Mouse (Mus musculus) thymus, postnatal 4 days (tissue): ENCODE data around the gene Nexn.
"Not testable (repeated sequence)": the region's sequence is repeated elsewhere in the genome, so short reads cannot be mapped to it uniquely, and the experiment has no call there.

Experiments
- DNase-seq: peaks from one replicate; pipeline ENCODE4 v3.0.0; 2021

Nexn gene

DNA sequence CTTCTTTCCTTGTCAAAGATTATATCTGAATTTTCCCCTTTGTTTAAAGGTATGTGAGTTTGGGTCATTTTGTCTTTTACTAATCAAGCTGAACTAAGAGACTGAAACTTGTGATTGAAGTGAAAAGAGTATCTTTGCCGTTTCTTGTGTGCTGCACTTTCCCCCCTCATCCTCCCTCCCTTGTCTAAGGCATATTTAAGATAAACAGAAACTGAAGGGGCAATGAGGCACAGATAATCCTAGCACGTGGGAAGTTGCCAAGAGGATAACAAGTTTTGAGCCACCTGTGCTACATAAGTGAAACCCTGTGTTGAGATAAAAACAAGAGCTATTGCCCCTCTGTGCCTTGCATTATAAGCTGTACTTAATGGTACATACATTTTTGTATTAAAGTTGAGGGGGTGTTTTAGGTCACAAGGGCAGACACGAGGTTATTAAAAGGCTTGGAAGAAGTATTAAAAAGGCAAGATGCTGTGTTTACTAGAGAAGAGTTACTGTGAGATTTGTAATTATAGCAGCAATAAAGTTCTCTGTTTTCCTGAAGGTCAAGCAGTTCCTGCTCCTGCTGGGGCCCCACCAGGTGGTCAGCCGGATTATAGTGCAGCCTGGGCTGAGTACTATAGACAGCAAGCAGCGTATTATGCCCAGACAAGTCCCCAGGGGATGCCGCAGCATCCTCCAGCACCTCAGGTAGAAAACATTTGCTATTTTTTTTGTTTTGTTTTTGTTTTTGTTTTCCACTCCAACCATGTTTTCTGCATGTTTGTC, 34.6 kb downstream of the Nexn start:
- DNase-seq = no peak

- no peak for DNase-seq
Measured at GRCm38 (mm10) chr3:152229271-152229670, 36.9 kb downstream of the Nexn start.

DNA sequence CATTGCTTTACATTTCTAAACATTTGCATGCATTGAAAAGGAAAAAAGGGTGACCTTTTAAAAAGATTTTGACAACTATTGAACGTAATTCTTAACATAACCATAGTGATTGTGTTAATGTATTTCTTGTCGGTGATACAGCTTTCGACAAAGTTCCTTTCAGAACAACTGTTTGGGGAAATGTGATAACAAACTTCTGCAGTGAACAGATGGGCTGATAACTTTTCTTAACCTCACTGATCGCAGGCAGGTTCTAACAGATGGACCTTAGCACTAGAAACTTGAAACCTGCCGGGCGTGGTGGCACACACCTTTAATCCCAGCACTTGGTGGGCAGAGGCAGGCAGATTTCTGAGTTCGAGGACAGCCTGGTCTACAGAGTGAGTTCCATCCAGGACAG, 37.3 kb downstream of the Nexn start:
- DNase-seq = no peak

GRCm38 (mm10) chr3:152225906-152226305, 40.2 kb downstream of the Nexn start:
- no peak for DNase-seq

GRCm38 (mm10) chr3:152224918-152225317, 41.2 kb downstream of the Nexn start:
- no peak for DNase-seq

DNA sequence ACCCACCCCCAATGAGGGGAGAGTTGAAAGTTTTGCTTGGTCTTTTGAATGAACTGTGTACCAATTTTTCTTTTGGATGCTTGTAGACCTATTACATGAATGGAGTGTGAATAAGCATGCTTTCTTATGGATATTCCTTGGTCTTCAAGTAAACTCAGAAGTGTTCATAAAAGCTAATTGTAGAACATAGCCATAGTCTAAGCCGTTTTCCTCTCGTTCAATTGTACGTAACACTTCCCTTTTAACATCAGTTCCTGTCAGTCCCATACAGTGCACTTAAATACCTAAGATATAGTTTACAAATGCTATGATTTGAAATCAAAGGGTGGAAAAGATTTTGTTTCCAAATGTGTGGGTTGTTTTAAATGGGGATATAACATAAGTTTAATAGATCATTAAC, 52.7 kb downstream of the Nexn start:
- DNase-seq = no peak

- peak; percentile 44 for DNase-seq
Measured at GRCm38 (mm10) chr3:152211731-152212279, 54.3 kb downstream of the Nexn start.

DNA sequence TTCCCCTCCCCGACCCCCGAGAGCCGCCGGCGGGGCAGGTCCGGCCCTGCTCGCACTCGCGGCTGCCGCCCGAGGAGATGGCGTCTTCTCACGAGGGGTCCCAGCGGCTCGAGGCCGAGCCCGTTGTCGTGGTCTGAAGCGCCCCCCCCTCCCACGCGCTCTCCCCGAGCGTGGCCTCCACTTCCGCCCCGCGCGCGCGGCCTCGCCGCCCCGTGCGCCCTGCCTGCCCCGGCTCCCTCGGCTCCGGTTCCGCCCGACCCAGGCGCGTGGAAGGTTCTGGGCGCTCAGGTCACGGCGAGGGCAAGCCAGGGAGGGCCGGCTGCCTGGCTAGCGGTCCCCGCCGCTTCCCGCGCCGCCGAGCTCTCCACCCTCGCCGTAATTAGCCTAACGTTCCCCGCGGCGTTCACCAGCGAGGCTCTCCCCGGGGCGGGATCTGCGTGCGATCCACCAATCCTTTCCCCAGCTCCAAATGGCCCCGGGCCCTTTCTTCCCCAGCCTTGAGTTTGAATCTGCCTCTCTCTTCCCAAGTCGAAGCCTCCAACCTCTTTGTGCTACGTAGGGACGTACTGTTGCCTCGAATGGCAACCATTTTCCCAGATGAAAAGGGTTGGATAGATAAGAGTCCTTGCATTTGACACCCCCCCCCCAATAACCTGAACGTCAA, 55.3 kb downstream of the Nexn start:
- peak; percentile 85 for DNase-seq

- DNase-seq = peak; percentile 100
Measured at GRCm38 (mm10) chr3:152209967-152210634, 56.0 kb downstream of the Nexn start, which contains the start of the genes Dnajb4 and Fubp1. Dnajb4 (minus strand) TSS chr3:152210302. Fubp1 (plus strand) TSS chr3:152210422.

GRCm38 (mm10) chr3:152209177-152209966, 56.8 kb downstream of the Nexn start:
- DNase-seq = no peak

DNA sequence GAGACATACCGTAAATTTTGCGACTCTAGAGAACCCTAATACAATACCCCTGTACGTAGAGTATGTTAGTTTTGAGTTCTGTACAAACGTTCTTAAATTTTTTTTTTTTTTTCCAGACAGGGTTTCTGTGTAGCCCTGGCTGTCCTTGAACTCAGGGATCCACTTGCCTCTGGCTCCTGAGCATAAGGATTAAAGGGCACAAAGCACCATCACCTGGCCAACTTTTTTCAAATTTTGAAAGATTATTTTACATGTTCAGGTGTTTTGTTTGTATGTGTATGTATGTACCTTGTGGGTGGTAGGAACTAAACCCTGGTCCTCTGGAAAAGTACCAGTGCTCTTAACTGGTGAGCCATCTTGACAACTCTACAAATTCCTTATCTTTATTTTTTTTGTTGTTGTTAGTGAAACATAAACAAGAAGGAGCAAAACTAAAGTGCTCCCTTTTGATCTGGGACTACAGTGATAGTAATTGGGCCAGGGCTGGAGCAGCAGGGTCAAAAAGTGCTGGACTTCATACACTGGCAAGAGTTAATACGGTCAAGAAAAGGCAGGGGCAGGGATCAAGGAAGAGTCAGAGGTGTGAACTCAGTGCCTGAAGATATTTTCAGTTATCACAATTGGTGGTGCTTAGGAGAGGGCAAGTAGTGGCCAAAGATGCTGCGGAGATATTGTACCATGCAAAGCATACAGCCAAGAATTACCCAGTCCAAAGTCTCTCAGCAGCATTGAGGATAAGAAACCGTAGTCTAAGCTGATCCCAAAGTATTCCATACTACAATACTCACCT, 57.9 kb downstream of the Nexn start:
- DNase-seq = no peak

DNA sequence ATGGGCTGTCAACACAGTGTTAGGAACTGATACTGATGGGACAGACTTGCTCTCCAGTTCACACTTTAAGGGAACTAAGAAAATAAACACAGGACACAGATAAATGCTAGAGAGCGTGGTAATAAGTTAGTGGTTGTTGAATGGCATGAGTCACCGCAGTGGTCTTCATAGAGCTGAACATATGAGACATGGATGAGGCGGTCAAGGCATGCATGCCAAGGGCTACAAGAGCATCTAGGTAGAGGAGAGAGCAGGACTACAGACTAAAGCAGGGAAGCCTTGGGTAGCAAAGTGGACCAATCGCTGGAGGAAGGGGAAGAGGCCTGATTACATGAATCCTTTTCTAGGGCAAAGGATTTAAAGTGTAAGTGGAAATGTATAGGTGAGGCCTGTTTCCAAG, 59.0 kb downstream of the Nexn start:
- no peak for DNase-seq

- peak; percentile 53 for DNase-seq
Measured at GRCm38 (mm10) chr3:152204577-152204976, 61.6 kb downstream of the Nexn start.

DNA sequence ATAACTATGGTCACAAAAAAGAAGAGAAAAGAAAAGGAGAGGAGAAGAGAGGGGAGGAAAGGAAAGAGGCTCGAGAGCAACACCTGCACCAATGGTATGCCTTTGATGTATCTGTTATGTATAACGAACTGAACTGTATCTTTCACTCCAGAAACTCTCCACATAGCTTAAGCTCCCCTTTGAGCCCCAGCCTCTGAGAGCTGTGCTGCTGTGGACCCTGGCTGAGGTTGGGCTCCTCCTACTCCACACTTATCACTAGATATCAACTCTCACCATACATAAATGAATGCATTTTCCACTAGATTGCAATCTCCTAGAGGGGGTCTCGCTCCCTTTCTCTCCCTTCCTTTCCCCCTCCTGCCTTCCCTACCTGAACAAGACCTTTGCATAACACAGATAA, 62.2 kb downstream of the Nexn start:
- DNase-seq = peak; percentile 69

DNA sequence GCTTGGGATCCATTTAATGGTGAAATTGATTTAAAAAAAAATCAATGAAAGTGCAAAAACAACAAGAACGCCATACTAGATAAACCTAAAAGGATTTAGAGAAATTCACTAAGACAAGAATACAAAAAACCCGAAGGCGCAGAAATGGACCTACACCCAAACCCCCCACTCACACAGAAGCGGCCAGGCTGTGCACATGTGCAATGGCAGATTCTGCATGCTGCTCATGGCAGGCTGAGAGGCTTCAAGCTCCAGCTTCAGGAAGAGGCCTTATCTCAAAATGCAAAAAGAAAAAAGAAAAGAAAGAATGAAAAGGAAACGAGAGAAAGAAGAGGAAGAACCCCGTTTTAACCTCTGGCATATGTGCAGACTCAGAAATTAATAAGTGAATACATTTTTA, 62.7 kb downstream of the Nexn start:
- peak; percentile 53 for DNase-seq

GRCm38 (mm10) chr3:152202942-152203341, 63.2 kb downstream of the Nexn start:
- DNase-seq = no peak

GRCm38 (mm10) chr3:152201651-152202050, 64.5 kb downstream of the Nexn start:
- peak; percentile 41 for DNase-seq

- DNase-seq = no peak
Measured at GRCm38 (mm10) chr3:152201181-152201580, 65.0 kb downstream of the Nexn start.

DNA sequence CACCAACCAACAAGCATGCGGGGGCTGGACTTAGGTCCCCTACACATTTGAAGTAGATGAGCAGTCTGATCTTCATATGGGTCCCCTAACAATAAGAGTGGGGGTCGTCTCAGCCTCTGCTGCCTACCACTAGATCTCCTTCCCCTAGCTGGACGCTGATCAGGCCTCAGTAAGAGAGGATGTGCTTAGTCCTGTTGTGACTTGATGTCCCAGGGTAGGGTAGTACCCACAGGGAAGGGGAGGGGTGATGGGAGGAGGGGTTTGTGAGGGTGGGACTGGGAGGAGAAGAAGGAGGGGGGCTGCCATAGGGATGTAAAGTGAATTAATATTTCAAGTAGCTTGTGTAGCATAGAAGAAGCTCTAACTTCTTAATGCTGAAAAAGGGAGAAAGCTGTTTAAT, 67.0 kb downstream of the Nexn start:
- no peak for DNase-seq

- DNase-seq = not testable (repeated sequence)
Measured at GRCm38 (mm10) chr3:152197246-152197645, 68.9 kb downstream of the Nexn start.

DNA sequence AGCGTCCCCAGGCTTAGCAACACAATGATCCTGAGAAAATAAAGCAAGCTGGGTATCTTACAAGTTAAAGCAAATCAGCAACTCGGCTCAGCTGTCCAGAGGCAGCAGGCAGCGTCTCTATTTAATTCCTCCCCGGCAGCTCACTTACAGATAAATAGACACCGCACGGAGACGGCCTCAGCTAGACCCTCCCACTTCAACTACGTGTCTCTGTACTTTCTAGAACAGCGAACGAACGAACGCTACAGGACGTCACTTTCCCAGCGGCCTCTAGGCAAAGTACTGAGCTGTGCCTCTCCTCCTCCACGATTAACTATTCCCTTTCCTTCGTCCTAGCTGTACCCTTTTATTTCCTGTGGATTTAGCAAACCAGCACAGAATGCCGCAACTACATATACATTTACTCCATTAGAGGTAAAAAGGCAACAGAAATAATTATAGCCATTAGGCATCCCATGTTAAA, 72.5 kb downstream of the Nexn start:
- DNase-seq = peak; percentile 78

DNA sequence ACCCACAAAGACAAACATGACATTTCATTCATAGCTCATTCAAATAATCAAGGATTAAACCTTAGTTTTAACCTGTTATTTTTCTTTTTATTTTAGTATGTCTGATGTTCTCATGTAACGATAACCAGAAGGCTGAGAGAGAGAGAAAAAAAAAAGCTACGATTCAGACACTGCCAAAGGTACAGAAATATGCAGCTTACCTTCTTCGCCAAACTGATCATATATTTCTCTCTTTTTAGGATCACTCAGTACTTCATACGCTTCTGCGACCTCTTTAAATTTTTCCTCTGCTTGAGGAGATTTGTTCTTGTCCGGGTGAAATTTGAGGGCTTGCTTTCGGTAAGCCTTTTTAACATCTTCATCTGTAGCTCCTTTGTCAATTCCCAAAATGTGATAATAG, 73.0 kb downstream of the Nexn start:
- no peak for DNase-seq
